Mouse (Mus musculus): ENCODE results near the gene Try10.
"Not testable (repeated sequence)": the region's sequence is repeated elsewhere in the genome, so short reads cannot be mapped to it uniquely, and the experiment has no call there.

GRCm38 (mm10) chr6:41391640-41392039 is 37.7 kb downstream of the Try10 start:
- TF ChIP-seq GATA1 (IDR thresholded peaks at IDR 0.05; ENCODE audit: borderline replicate concordance, low read length); FLI1 (IDR thresholded peaks at IDR 0.05; ENCODE audit: low read length): not testable (repeated sequence)
